Mouse (Mus musculus) ES-Bruce4 (cell line): ENCODE data around the gene H2-Q2. TPM values are rescaled to one million over a fixed set of nuclear protein-coding genes. Genes with fewer than 3 reads are reported as not detected.
A peak's percentile ranks its signal among the peaks of the same experiment; 100 is the strongest.
"Not testable (repeated sequence)": the region's sequence is repeated elsewhere in the genome, so short reads cannot be mapped to it uniquely, and the experiment has no call there.

Source experiments
- H3K27ac ChIP-seq: 2 replicates; pipeline ENCODE4 v1.5.1; 2012; ENCODE audit warnings: low read length, inconsistent platforms; ENCODE audit not compliant: insufficient read depth
- H3K27me3 ChIP-seq: 2 replicates; pipeline ENCODE4 v1.6.1; 2012; ENCODE audit warnings: mild to moderate bottlenecking, low read length, inconsistent platforms; ENCODE audit not compliant: control insufficient read depth, poor library complexity, insufficient read depth, severe bottlenecking
- H3K36me3 ChIP-seq: 2 replicates; pipeline ENCODE4 v1.6.1; 2012; ENCODE audit warnings: inconsistent platforms, mild to moderate bottlenecking, low read length, moderate library complexity; ENCODE audit not compliant: control insufficient read depth, poor library complexity, insufficient read depth, severe bottlenecking
- H3K4me1 ChIP-seq: one replicate; pipeline ENCODE4 v1.8.1; 2011; ENCODE audit warnings: low read length; ENCODE audit not compliant: control insufficient read depth, insufficient read depth
- H3K4me3 ChIP-seq: 2 replicates; pipeline ENCODE4 v1.5.1; 2011; ENCODE audit warnings: low read depth, mild to moderate bottlenecking, low read length
- H3K9ac ChIP-seq: 2 replicates; pipeline ENCODE4 v1.6.1; 2012; ENCODE audit warnings: low read depth, mild to moderate bottlenecking, inconsistent platforms; ENCODE audit not compliant: poor library complexity, severe bottlenecking
- H3K9me3 ChIP-seq: replicated peaks from 2 replicates; pipeline ENCODE4 v1.6.1; 2012; ENCODE audit warnings: mild to moderate bottlenecking, low read length, inconsistent platforms; ENCODE audit not compliant: control insufficient read depth, poor library complexity, insufficient read depth, severe bottlenecking
- CTCF ChIP-seq: IDR thresholded peaks from one replicate; pipeline ENCODE4 v1.8.1; 2011; ENCODE audit warnings: low read depth, low read length
- EP300 ChIP-seq: IDR thresholded peaks from 2 replicates; pipeline ENCODE4 v1.6.1; 2011; ENCODE audit warnings: low read depth, low read length; ENCODE audit not compliant: insufficient read depth
- POLR2A ChIP-seq: IDR thresholded peaks from one replicate; pipeline ENCODE4 v1.8.1; 2011; ENCODE audit warnings: low read length; ENCODE audit not compliant: insufficient read depth
- polyA plus RNA-seq: library from polyadenylated mRNA; stranded (reverse); fragments of >200 nt; gene quantifications from 2 replicates; pipeline ENCODE4 v1.2.4, GENCODE M21; 2011; ENCODE audit warnings: low read depth; ENCODE audit not compliant: missing spikeins, insufficient read depth, insufficient read length

H2-Q2 gene
- polyA plus RNA-seq, 1 experiment = 5.8 TPM

DNA sequence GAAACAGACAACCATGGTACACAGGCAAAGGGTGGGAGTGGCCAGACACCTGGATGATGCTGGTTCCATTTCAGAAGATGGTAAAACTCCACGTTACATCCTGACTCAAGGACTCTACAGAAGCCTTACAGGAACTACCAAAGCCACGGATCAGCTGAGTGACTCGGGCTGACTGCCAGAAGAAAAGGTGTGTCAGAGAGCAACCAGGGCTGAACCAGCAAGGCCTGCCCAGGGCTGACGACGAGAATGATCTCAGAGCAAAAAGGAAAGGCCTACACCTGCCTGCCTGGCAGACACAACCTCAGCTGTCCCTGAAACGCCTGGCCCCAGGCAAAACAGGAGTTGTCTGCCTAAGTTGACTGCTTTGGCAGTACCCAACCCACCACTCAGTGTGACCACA is 37.6 kb upstream of the H2-Q2 start:
- H3K27ac ChIP-seq = no peak overlapping the region
- TF ChIP-seq CTCF (no peak), EP300 (no peak), POLR2A (no peak)

DNA sequence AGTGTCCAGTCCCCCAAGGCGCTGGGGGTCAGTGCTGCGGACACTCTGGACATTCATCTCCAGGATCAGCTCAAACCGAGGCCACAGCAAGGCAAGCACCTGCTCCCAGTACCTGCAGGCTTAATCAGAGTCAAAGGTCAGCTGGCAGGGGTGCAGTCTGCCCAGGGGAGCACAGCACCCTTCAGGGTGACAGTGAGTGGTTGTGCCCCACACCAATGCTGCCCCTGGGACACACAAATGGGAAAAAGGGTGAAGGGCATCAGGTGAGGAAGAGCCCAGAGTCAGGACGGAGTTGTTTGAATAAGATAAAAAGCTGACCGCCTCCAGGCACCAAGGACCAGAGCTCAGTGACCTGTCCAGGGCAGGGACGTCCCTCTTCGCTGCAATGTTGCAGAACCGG is 37.1 kb upstream of the H2-Q2 start:
- H3K9ac ChIP-seq, H3K4me1 ChIP-seq, H3K36me3 ChIP-seq, H3K4me3 ChIP-seq, H3K9me3 ChIP-seq, H3K27ac ChIP-seq, H3K27me3 ChIP-seq: not testable (repeated sequence)

More for the DNA sequence above, 37.6 kb upstream of the H2-Q2 start:
- no peaks in the 10 kb centered on the region for H3K36me3 ChIP-seq
- H3K9ac ChIP-seq = no peak overlapping the region
- no peak overlapping the region for H3K4me3 ChIP-seq
- H3K4me1 ChIP-seq = no peaks in the 10 kb centered on the region
- no peaks in the 10 kb centered on the region for H3K27me3 ChIP-seq
- no peaks in the 10 kb centered on the region for H3K9me3 ChIP-seq

DNA sequence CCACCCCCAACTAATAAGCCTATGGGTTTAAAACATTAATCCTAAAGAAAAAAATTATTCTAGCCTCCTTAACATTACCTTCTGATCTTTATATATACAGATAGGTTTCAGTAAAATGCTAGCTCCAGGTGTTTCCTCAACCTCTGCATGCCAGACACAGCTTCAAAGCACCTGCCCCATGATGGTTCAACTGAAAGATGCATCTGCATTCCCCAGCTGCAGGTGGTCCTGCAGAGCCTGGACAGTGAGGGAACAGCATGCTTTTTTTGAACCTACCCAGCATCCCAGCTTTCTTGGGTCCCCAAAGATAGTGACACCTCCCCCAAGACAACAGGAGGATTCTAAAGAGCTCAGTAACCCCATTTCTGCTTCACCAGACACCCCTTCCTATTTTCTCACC is 23.4 kb upstream of the H2-Q2 start:
- Histone ChIP-seq H3K36me3 (no peaks in the 10 kb centered on the region), H3K9ac (no peak overlapping the region), H3K4me1 (no peaks in the 10 kb centered on the region), H3K27me3 (peaks cover 5% of the 10 kb centered on the region; the same call in 1 of the 2 replicates), H3K4me3 (no peak overlapping the region), H3K27ac (no peak overlapping the region), H3K9me3 (no peaks in the 10 kb centered on the region)
- TF ChIP-seq EP300 (no peak), CTCF (no peak), POLR2A (no peak)

DNA sequence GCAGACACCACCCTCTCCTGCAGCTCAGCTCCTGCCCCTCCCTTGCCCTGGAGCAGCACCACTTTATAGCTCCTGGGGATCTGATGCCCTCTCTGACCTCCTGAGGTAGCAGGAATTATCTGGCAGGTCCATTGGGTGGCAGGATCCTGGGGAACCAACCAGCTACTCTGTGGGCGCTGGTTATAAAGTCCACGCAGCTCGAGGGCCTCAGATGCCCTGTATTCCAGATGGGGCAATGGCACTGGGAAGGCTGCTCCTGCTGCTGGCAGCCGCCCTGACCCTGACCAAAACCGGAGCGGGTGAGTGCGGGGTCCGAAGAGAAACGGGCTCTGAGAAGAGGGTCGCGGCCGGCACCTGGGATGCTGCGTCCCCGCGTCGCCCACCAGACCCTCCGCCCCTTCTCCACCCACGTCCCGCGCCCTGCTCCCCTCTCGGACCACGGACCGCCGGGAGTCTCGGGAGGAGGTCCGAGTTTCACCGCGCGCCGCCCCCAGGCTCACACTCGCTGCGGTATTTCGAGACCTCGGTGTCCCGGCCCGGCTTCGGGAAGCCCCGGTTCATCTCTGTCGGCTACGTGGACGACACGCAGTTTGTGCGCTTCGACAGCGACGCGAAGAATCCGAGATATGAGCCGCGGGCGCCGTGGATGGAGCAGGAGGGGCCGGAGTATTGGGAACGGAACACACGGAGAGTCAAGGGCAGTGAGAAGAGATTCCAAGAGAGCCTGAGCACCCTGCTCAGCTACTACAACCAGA is 21.5 kb upstream of the H2-Q2 start, which contains the start of gene H2-Q1:
Gene H2-Q1 (plus strand): TSS at position 79 of the 755 bp plus-strand sequence.
- Histone ChIP-seq H3K9me3 (no peaks in the 10 kb centered on the region), H3K9ac (peak within 1 kb of the TSS; percentile 53; the same call in 1 of the 2 replicates), H3K27me3 (peaks cover 5% of the 10 kb centered on the region; the same call in 1 of the 2 replicates), H3K36me3 (no peaks in the 10 kb centered on the region), H3K4me3 (peak within 1 kb of the TSS; percentile 54), H3K27ac (no peak within 1 kb of the TSS), H3K4me1 (no peaks in the 10 kb centered on the region)
- TF ChIP-seq POLR2A (no peak), EP300 (no peak), CTCF (no peak)

DNA sequence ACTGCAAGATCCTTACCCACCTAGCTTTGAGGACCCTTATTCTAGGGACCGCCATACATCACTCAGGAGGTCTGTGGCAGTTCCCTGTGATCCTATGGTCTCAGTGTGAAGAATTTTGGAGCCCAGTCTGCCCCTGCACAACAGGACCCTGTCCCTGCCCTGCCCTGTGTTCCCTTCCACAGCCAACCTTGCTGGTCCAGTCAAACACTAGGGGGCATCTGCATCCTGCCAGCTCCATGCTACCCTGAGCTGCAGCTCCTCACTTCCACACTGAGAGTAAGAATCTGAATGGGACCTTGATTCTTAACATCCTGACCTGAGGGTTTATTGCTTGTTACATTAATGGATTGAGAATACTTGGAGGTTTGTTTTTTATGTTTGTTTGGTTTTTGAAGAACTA is 16.9 kb upstream of the H2-Q2 start:
- H3K27ac ChIP-seq, H3K27me3 ChIP-seq, H3K36me3 ChIP-seq, H3K9me3 ChIP-seq, H3K4me1 ChIP-seq, H3K9ac ChIP-seq, H3K4me3 ChIP-seq: not testable (repeated sequence)
- TF ChIP-seq CTCF = peak; percentile 71

DNA sequence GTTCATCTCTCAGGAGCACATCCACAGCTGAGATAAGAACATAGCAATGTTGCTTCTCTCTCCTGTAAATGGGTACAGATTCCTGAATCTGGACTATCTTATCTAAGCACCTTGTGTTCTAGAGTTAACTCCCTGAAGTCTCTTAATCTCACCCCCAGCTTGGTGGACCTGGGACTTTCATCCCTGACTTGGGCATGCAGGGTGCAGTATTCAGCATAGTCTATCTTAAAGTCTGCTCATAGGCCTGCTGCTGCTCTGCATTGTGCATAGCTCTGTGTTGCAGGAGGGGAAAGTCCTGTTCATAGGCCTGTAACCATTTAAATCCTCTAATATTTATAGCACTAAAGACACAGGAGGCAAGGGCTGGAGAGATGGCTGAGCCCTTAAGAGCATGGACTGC is 16.0 kb upstream of the H2-Q2 start:
- not testable (repeated sequence) for H3K9me3 ChIP-seq, H3K4me3 ChIP-seq, H3K4me1 ChIP-seq, H3K9ac ChIP-seq, H3K27ac ChIP-seq, H3K36me3 ChIP-seq, H3K27me3 ChIP-seq

DNA sequence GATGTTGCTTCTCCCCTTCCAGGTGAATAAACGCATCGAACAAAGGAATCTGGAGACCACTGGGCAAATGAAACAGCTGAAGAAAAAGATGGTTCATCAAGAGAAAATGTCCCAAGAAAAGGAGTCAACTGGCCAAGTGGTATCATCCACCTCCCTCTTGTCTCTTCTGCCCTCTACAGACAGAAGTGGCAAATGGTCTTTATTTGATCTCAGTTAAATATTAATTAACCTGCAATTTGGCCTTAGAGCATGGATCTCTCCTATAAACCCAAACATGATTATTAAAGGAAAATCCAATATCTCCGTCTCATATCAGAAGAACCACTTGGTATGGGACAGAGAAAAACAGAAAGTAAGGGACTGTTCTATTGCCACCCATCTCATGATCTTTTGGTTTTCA is 12.3 kb upstream of the H2-Q2 start:
- not testable (repeated sequence) for H3K27me3 ChIP-seq, H3K4me1 ChIP-seq, H3K4me3 ChIP-seq, H3K9ac ChIP-seq, H3K27ac ChIP-seq, H3K36me3 ChIP-seq, H3K9me3 ChIP-seq

DNA sequence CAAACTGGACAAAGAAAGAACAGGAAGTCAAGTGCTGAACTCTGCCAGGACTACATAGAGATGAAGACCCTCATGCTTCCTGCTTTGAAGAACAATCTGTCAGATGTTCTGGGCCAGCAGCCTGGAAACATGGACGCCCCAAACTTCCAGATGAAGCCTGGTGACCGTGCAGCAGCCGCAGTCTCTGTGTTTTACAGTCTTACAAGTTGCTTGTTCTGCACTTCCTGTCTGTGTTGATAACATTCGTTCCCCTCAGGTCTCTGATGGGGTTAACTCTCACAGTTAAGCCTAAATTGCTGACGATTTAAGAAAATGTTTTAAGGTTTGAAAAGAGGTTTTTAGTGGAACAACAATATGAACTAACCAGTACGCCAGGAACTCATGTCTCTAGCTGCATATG is 10.5 kb upstream of the H2-Q2 start:
- not testable (repeated sequence) for H3K9me3 ChIP-seq, H3K27ac ChIP-seq, H3K9ac ChIP-seq, H3K36me3 ChIP-seq, H3K4me1 ChIP-seq, H3K27me3 ChIP-seq, H3K4me3 ChIP-seq
